Mouse (Mus musculus) midbrain, embryonic 15.5 days (tissue): ENCODE measurements around the gene Spdl1. TPM values are rescaled to one million over a fixed set of nuclear protein-coding genes. Genes with fewer than 3 reads are reported as not detected.

Experiments used
- ATAC-seq: fragments of 200-750 bp; cut with Nextera tagmentation; replicated peaks from 2 replicates; pipeline ENCODE4 v1.8.0; 2017; ENCODE audit warnings: moderate TSS enrichment
- H3K27ac ChIP-seq: fragments of 300-500 bp; sonication (generic); 2 replicates; pipeline ENCODE4 v1.5.1; 2015; ENCODE audit warnings: mild to moderate bottlenecking, inconsistent platforms
- H3K27me3 ChIP-seq: fragments of 300-500 bp; sonication (generic); replicated peaks from 2 replicates; pipeline ENCODE4 v1.6.1; 2015; ENCODE audit warnings: inconsistent platforms
- H3K36me3 ChIP-seq: fragments of 300-500 bp; sonication (generic); replicated peaks from 2 replicates; pipeline ENCODE4 v1.6.1; 2015; ENCODE audit warnings: inconsistent platforms
- H3K4me1 ChIP-seq: fragments of 300-500 bp; sonication (generic); 2 replicates; pipeline ENCODE4 v1.6.1; 2015; ENCODE audit warnings: inconsistent platforms
- H3K4me2 ChIP-seq: fragments of 300-500 bp; sonication (generic); 2 replicates; pipeline ENCODE4 v1.6.1; 2015; ENCODE audit warnings: inconsistent platforms, mild to moderate bottlenecking, moderate library complexity
- H3K4me3 ChIP-seq: fragments of 300-500 bp; sonication (generic); 2 replicates; pipeline ENCODE4 v1.5.1; 2015; ENCODE audit warnings: mild to moderate bottlenecking, inconsistent platforms
- H3K9ac ChIP-seq: fragments of 300-500 bp; sonication (generic); 2 replicates; pipeline ENCODE4 v1.6.1; 2015; ENCODE audit warnings: mild to moderate bottlenecking, inconsistent platforms
- H3K9me3 ChIP-seq: fragments of 300-500 bp; sonication (generic); 2 replicates; pipeline ENCODE4 v1.6.1; 2016; ENCODE audit warnings: inconsistent platforms
- WGBS: fragments of 180-500 bp; shearing (Covaris S2); methylation state at CpG from one replicate; pipeline ENCODE4 v1.1.7; 2015; ENCODE audit warnings: mixed read lengths; 5-methylcytosine and 5-hydroxymethylcytosine counted together
- polyA plus RNA-seq: library from polyadenylated mRNA; unstranded; fragments of >200 nt; fragmentation: Nextera tagmentation; extraction: Ambion mirVana; gene quantifications from 2 replicates; pipeline ENCODE4 v1.2.1, GENCODE M21; 2015

Gene Spdl1
- 3.4 and 3.5 TPM in 2 replicates for polyA plus RNA-seq

GRCm38 (mm10) chr11:34833318-34834086, at the start of gene Spdl1:
Spdl1 (minus strand) TSS chr11:34833641.
- Histone ChIP-seq H3K27ac (peak within 1 kb of the TSS; percentile 34; the same call in 1 of the 2 replicates), H3K4me2 (peak within 1 kb of the TSS; percentile 90), H3K4me1 (peaks cover 17% of the 10 kb centered on the region), H3K36me3 (no peaks in the 10 kb centered on the region), H3K4me3 (peak within 1 kb of the TSS; percentile 53), H3K9me3 (no peaks in the 10 kb centered on the region), H3K9ac (peak within 1 kb of the TSS; percentile 56), H3K27me3 (no peaks in the 10 kb centered on the region)
- ATAC-seq: peak; percentile 96
- WGBS: under 1% methylated on average over 49 of the region's 49 CpGs

GRCm38 (mm10) chr11:34881528-34881927, 48.1 kb upstream of the Spdl1 start:
- Histone ChIP-seq H3K9me3 (no peaks in the 10 kb centered on the region), H3K36me3 (no peaks in the 10 kb centered on the region), H3K27ac (no peak overlapping the region), H3K4me1 (no peaks in the 10 kb centered on the region), H3K27me3 (no peaks in the 10 kb centered on the region), H3K9ac (no peak overlapping the region), H3K4me2 (no peak overlapping the region), H3K4me3 (no peak overlapping the region)
- ATAC-seq: 0 out of 2 replicates have a peak, but pooled peaks have one; percentile 70
- 50% methylated on average over 5 of the region's 5 CpGs for WGBS

DNA sequence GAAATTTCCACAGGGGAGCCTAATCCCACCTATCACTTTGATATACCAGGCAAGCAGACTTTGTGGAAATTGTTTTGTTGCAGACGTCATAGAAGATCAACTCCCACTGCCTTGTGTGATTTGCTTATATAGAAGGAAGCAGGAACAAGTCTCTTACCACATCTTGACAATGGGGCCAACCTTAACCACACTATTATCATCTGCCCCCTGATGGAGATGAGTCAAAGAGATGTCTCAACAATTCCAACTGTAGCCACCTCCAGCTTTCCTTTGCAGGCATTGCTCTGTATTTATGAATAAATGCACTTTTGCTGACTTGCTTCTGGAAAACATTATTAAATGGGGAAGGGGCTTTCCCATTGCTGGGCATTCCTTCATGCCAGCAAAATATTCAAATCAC, 46.2 kb upstream of the Spdl1 start:
- no peak for ATAC-seq
- H3K4me1 ChIP-seq: no peaks in the 10 kb centered on the region
- H3K27me3 ChIP-seq: no peaks in the 10 kb centered on the region

GRCm38 (mm10) chr11:34873861-34874260, 40.4 kb upstream of the Spdl1 start:
- H3K27me3 ChIP-seq: no peaks in the 10 kb centered on the region
- no peak for ATAC-seq
- H3K9ac ChIP-seq: no peak overlapping the region
- 86% methylated on average over 2 of the region's 2 CpGs for WGBS
- H3K36me3 ChIP-seq: no peaks in the 10 kb centered on the region
- no peaks in the 10 kb centered on the region for H3K4me1 ChIP-seq
- no peak overlapping the region for H3K4me3 ChIP-seq
- H3K27ac ChIP-seq: no peak overlapping the region
- H3K9me3 ChIP-seq: no peaks in the 10 kb centered on the region
- no peak overlapping the region for H3K4me2 ChIP-seq

More for the DNA sequence above, 46.2 kb upstream of the Spdl1 start:
- 90% methylated on average over 1 of the region's 1 CpGs for WGBS
- Histone ChIP-seq H3K27ac (no peak overlapping the region), H3K36me3 (no peaks in the 10 kb centered on the region), H3K4me3 (no peak overlapping the region), H3K9me3 (no peaks in the 10 kb centered on the region), H3K9ac (no peak overlapping the region), H3K4me2 (no peak overlapping the region)

- H3K4me1 ChIP-seq: no peaks in the 10 kb centered on the region
- H3K9ac ChIP-seq: no peak overlapping the region
- H3K9me3 ChIP-seq: no peaks in the 10 kb centered on the region
- 68% methylated on average over 2 of the region's 2 CpGs for WGBS
- ATAC-seq: no peak
- H3K27ac ChIP-seq: no peak overlapping the region
- no peak overlapping the region for H3K4me2 ChIP-seq
- H3K36me3 ChIP-seq: no peaks in the 10 kb centered on the region
- no peak overlapping the region for H3K4me3 ChIP-seq
- H3K27me3 ChIP-seq: no peaks in the 10 kb centered on the region
Measured at GRCm38 (mm10) chr11:34872432-34872831, 39.0 kb upstream of the Spdl1 start.

GRCm38 (mm10) chr11:34871991-34872390, 38.5 kb upstream of the Spdl1 start:
- Histone ChIP-seq H3K4me2 (no peak overlapping the region), H3K27ac (no peak overlapping the region), H3K36me3 (no peaks in the 10 kb centered on the region), H3K9me3 (no peaks in the 10 kb centered on the region), H3K27me3 (no peaks in the 10 kb centered on the region), H3K4me3 (no peak overlapping the region), H3K9ac (no peak overlapping the region), H3K4me1 (no peaks in the 10 kb centered on the region)
- 94% methylated on average over 3 of the region's 3 CpGs for WGBS
- no peak for ATAC-seq

DNA sequence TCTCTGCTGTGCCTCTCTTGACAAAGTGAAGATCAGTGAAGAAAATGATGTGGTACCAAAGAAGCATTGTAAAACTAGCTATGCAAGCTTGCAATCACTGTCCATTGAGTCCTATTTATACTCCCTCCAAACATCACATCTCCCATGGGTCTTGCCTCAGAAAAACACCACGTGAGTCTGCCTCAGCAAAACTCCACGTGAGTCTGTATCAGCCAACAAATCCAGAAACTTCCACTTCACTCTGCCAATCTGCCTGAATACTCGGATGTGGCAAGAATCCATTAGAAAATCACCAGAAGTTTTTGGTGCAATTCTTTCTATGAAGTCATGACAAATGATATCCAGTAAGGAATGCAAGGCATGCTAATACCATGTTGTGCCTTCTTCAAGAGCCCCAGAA, 38.0 kb upstream of the Spdl1 start:
- WGBS: 79% methylated on average over 3 of the region's 3 CpGs

DNA sequence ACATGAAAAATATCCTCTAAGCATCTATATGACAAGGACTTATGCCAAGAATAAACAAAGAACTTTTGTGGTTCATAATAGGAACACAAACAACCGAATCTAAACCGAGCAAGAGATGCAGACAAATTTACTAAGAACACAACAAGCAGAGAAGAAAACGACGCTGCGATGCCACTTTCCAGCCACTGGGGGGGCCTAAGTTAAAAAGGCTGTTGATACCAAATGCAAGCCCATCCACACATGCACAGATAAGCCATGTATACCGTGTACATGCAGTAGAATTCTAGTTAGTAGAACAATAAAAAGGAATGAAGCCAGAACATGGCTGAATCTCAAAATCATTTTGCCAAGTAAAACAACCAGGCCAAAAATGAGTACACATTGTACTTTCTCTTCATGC, 35.2 kb upstream of the Spdl1 start:
- H3K9me3 ChIP-seq: no peaks in the 10 kb centered on the region
- no peak overlapping the region for H3K4me2 ChIP-seq
- H3K9ac ChIP-seq: no peak overlapping the region
- no peaks in the 10 kb centered on the region for H3K4me1 ChIP-seq
- no peak overlapping the region for H3K4me3 ChIP-seq
- WGBS: 43% methylated on average over 6 of the region's 6 CpGs
- no peaks in the 10 kb centered on the region for H3K27me3 ChIP-seq
- H3K36me3 ChIP-seq: no peaks in the 10 kb centered on the region
- no peak for ATAC-seq
- no peak overlapping the region for H3K27ac ChIP-seq

More for the DNA sequence above, 38.0 kb upstream of the Spdl1 start:
- Histone ChIP-seq H3K27me3 (no peaks in the 10 kb centered on the region), H3K4me1 (no peaks in the 10 kb centered on the region), H3K27ac (no peak overlapping the region), H3K36me3 (no peaks in the 10 kb centered on the region), H3K9me3 (no peaks in the 10 kb centered on the region), H3K9ac (no peak overlapping the region), H3K4me2 (no peak overlapping the region), H3K4me3 (no peak overlapping the region)
- ATAC-seq: no peak

DNA sequence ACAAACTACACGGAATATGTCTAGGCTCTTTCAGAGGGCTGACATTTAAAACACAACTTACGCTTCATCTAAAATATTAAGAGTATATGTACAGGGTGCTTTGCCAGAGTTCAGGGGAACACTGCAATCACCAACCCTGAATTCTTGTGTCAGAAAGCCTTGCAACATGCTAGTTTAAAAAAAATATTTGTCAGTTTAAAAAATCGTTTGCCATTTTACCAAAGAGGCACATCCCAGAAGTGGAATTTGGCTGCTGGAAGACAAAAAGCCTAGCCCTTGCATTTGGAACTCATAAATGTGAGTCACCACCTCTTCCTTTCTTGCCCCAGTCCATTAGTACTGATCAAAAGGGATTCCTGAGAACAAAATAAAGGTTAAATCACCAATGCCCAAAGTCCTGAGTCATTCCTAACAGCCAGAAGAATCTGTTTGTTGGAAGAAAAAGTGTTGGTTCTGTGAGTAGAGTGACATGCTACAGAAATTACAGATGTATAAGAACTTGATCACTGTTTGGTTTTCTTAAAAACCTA, 32.4 kb upstream of the Spdl1 start:
- Histone ChIP-seq H3K9ac (no peak overlapping the region), H3K9me3 (no peaks in the 10 kb centered on the region), H3K27ac (no peak overlapping the region), H3K36me3 (no peaks in the 10 kb centered on the region), H3K4me1 (no peaks in the 10 kb centered on the region), H3K4me2 (no peak overlapping the region), H3K4me3 (no peak overlapping the region), H3K27me3 (no peaks in the 10 kb centered on the region)
- no peak for ATAC-seq
- WGBS: 83% methylated on average over 3 of the region's 3 CpGs

- no peak for ATAC-seq
- Histone ChIP-seq H3K4me2 (no peak overlapping the region), H3K9ac (no peak overlapping the region), H3K27ac (no peak overlapping the region), H3K36me3 (no peaks in the 10 kb centered on the region), H3K27me3 (no peaks in the 10 kb centered on the region), H3K4me1 (no peaks in the 10 kb centered on the region), H3K4me3 (no peak overlapping the region), H3K9me3 (no peaks in the 10 kb centered on the region)
- 83% methylated on average over 14 of the region's 14 CpGs for WGBS
Measured at GRCm38 (mm10) chr11:34865181-34865580, 31.7 kb upstream of the Spdl1 start.

GRCm38 (mm10) chr11:34856652-34857051, 23.2 kb upstream of the Spdl1 start:
- Histone ChIP-seq H3K9ac (no peak overlapping the region), H3K4me3 (no peak overlapping the region), H3K27ac (no peak overlapping the region), H3K9me3 (no peaks in the 10 kb centered on the region), H3K27me3 (no peaks in the 10 kb centered on the region), H3K36me3 (no peaks in the 10 kb centered on the region), H3K4me2 (no peak overlapping the region), H3K4me1 (no peaks in the 10 kb centered on the region)
- no peak for ATAC-seq
- 73% methylated on average over 3 of the region's 3 CpGs for WGBS

DNA sequence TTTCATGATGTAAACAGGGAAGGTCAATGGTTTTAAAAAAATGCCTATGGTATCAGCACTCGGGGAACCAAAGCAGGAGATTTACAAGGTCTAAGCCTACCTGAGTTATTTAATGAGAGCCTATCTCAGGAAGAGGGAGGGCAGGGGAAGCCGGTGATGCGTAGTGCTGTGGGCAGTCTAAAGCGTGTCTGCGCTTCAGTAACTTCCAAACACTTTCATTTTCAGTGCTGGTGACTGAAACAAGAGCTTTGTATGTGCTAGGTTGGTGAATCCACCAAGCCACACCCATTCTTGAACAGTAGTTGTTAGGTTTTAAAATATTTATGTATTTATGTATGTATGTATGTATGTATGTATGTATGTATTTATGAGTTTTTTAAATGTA, 12.8 kb upstream of the Spdl1 start:
- 75% methylated on average over 5 of the region's 5 CpGs for WGBS

More for the DNA sequence above, 12.8 kb upstream of the Spdl1 start:
- H3K4me1 ChIP-seq: no peaks in the 10 kb centered on the region
- no peak overlapping the region for H3K9ac ChIP-seq
- no peaks in the 10 kb centered on the region for H3K36me3 ChIP-seq
- peaks cover 3% of the 10 kb centered on the region; the same call in 1 of the 2 replicates for H3K27me3 ChIP-seq
- no peak overlapping the region for H3K4me3 ChIP-seq
- no peak overlapping the region for H3K4me2 ChIP-seq
- no peak overlapping the region for H3K27ac ChIP-seq
- ATAC-seq: no peak
- no peaks in the 10 kb centered on the region for H3K9me3 ChIP-seq
